16 mouse cellular contexts compared by ENCODE assay signal in genomic region chr3:141792106-141792505, GRCm38 (mm10).
DNase-seq lines count a peak whose midpoint lies in the region; ATAC-seq and TF ChIP-seq lines count a peak whose summit lies in the region.
"Had no signal": no experiment of that assay in that cellular context is flagged by ENCODE, and none has a peak within 500 bp of the region (broad histone marks: within the 10 kb centered on the region; RNA-seq: fewer than 3 reads in every experiment).

No protein-coding gene starts in this region.

- no peaks in the 10 kb centered on the region for H3K27me3 ChIP-seq in limb, embryonic 13.5 days
- H3K27me3 ChIP-seq in limb, embryonic 10.5 days (ENCODE audit: low read depth, poor library complexity, severe bottlenecking), result no peaks in the 10 kb centered on the region
- H3K27me3 ChIP-seq: midbrain, embryonic 15.5 days had no signal

- peak; percentile 22 for DNase-seq in gastrocnemius, adult 2 months
- DNase-seq in gastrocnemius, postnatal 14 days, result no peak
- DNase-seq in limb, embryonic 10.5 days (ENCODE audit: low spot score), result no peak
- peak; percentile 28 for DNase-seq in thymus, postnatal 4 days
- DNase-seq in thymus, postnatal 10 days (ENCODE audit: low spot score in 2 of 2), result no peak
- DNase-seq in heart, postnatal 4 days, result no peak
- DNase-seq: gastrocnemius, postnatal 36 days; heart, postnatal 14 days; lung, postnatal 36 days had no signal

- H3K4me2 ChIP-seq in limb, embryonic 13.5 days (replicated peaks), result no peak overlapping the region
- H3K4me2 ChIP-seq: midbrain, embryonic 15.5 days had no signal

- H3K9me3 ChIP-seq in limb, embryonic 13.5 days, result no peaks in the 10 kb centered on the region
- no peaks in the 10 kb centered on the region for H3K9me3 ChIP-seq in limb, embryonic 10.5 days (replicated peaks)
- H3K9me3 ChIP-seq: embryonic facial prominence, embryonic 10.5 days; heart, embryonic 10.5 days; midbrain, embryonic 15.5 days had no signal

- intact Hi-C loops in gastrocnemius, adult 2 months (cut with DNase I), result no loop called here
- intact Hi-C loops in gastrocnemius, postnatal 14 days (cut with DNase I; ENCODE audit: low total_unique reads), result no loop called here

- TF ChIP-seq CTCF in gastrocnemius, adult 2 months (IDR thresholded peaks at IDR 0.05), result no peak

- peaks cover 10% of the 10 kb centered on the region; the same call in 1 of the 2 replicates for H3K36me3 ChIP-seq in limb, embryonic 13.5 days
- 0 out of 2 replicates have a peak, but pooled peaks cover 2% of the 10 kb centered on the region for H3K36me3 ChIP-seq in limb, embryonic 10.5 days
- H3K36me3 ChIP-seq: heart, embryonic 10.5 days had no signal

- H3K4me1 ChIP-seq in limb, embryonic 13.5 days, result peaks cover 15% of the 10 kb centered on the region
- no peaks in the 10 kb centered on the region for H3K4me1 ChIP-seq in limb, embryonic 10.5 days
- H3K4me1 ChIP-seq: embryonic facial prominence, embryonic 10.5 days; heart, embryonic 10.5 days had no signal

- peak; percentile 65; the same call in 1 of the 2 replicates for ATAC-seq in limb, embryonic 13.5 days (ENCODE audit: low FRiP score, low read depth)
- ATAC-seq: forebrain, embryonic 16.5 days; hindbrain, embryonic 16.5 days; midbrain, embryonic 15.5 days had no signal

- no peak overlapping the region for H3K27ac ChIP-seq in gastrocnemius, adult 2 months
- peak overlapping the region; percentile 63; the same call in 1 of the 2 replicates for H3K27ac ChIP-seq in limb, embryonic 13.5 days
- no peak overlapping the region for H3K27ac ChIP-seq in limb, embryonic 10.5 days
- H3K27ac ChIP-seq: embryonic facial prominence, embryonic 10.5 days; heart, embryonic 10.5 days; liver, embryonic 14.5 days; midbrain, embryonic 15.5 days had no signal

- H3K4me3 ChIP-seq in gastrocnemius, adult 2 months, result no peak overlapping the region
- H3K4me3 ChIP-seq in limb, embryonic 13.5 days, result no peak overlapping the region
- no peak overlapping the region for H3K4me3 ChIP-seq in limb, embryonic 10.5 days
- H3K4me3 ChIP-seq: embryonic facial prominence, embryonic 10.5 days; heart, embryonic 10.5 days; midbrain, embryonic 15.5 days had no signal

- WGBS in limb, embryonic 13.5 days, result 86% methylated on average over 1 of the region's 1 CpGs
- WGBS in limb, embryonic 10.5 days, result 87% methylated on average over 1 of the region's 1 CpGs

- H3K9ac ChIP-seq in limb, embryonic 13.5 days, result no peak overlapping the region
- H3K9ac ChIP-seq: liver, embryonic 14.5 days; midbrain, embryonic 15.5 days had no signal

Comparison
In these comparisons a context has a peak if more than half of its experiments do, and no peak if none do; other contexts are left out.
1. DNase-seq: peak in gastrocnemius, adult 2 months (single experiment) and thymus, postnatal 4 days (single experiment); none in gastrocnemius, postnatal 14 days (single experiment), limb, embryonic 10.5 days (single experiment), thymus, postnatal 10 days (0 of 2) and heart, postnatal 4 days (single experiment).